ENCODE assay signal across 18 mouse cellular contexts in genomic region chr5:12892333-12892732, GRCm38 (mm10).
DNase-seq lines count a peak whose midpoint lies in the region; ATAC-seq and TF ChIP-seq lines count a peak whose summit lies in the region.
"Had no signal": no experiment of that assay in that cellular context is flagged by ENCODE, and none has a peak within 500 bp of the region (broad histone marks: within the 10 kb centered on the region; RNA-seq: fewer than 3 reads in every experiment).

No protein-coding gene starts in this region.

- no peak overlapping the region for H3K4me3 ChIP-seq in intestine, embryonic 15.5 days (replicated peaks)
- no peak overlapping the region for H3K4me3 ChIP-seq in intestine, embryonic 16.5 days (ENCODE audit: low read length)
- H3K4me3 ChIP-seq in kidney, embryonic 16.5 days (ENCODE audit: low read length), result no peak overlapping the region
- H3K4me3 ChIP-seq: embryonic facial prominence, embryonic 12.5 days; forebrain, embryonic 15.5 days; heart, embryonic 10.5 days; hindbrain, embryonic 10.5 days had no signal

- no peaks in the 10 kb centered on the region for H3K4me1 ChIP-seq in intestine, embryonic 15.5 days (replicated peaks)
- H3K4me1 ChIP-seq in intestine, embryonic 16.5 days (ENCODE audit: control insufficient read depth, insufficient read depth, low read length), result no peaks in the 10 kb centered on the region
- no peaks in the 10 kb centered on the region for H3K4me1 ChIP-seq in kidney, embryonic 16.5 days (ENCODE audit: insufficient read depth, low read length)
- H3K4me1 ChIP-seq: embryonic facial prominence, embryonic 12.5 days; forebrain, embryonic 15.5 days; heart, embryonic 10.5 days; hindbrain, embryonic 10.5 days had no signal

- no peak for TF ChIP-seq CTCF in brain, embryonic 14.5 days (IDR thresholded peaks at IDR 0.05; ENCODE audit: borderline replicate concordance, extremely low read depth, insufficient read depth, insufficient read length)

- H3K4me2 ChIP-seq in intestine, embryonic 15.5 days (replicated peaks), result no peak overlapping the region
- H3K4me2 ChIP-seq in intestine, embryonic 16.5 days (ENCODE audit: low read depth, low read length), result no peak overlapping the region
- no peak overlapping the region for H3K4me2 ChIP-seq in kidney, embryonic 16.5 days (replicated peaks; ENCODE audit: low read depth, low read length)
- H3K4me2 ChIP-seq: embryonic facial prominence, embryonic 12.5 days; forebrain, embryonic 15.5 days; hindbrain, embryonic 14.5 days had no signal

- TF ChIP-seq POLR2A in brain, embryonic 14.5 days (IDR thresholded peaks at IDR 0.05; ENCODE audit: borderline replicate concordance, extremely low read depth, insufficient read depth, insufficient read length, poor library complexity, severe bottlenecking), result no peak

- no peaks in the 10 kb centered on the region for H3K27me3 ChIP-seq in intestine, embryonic 15.5 days (replicated peaks)
- H3K27me3 ChIP-seq in intestine, embryonic 16.5 days (replicated peaks; ENCODE audit: control insufficient read depth, insufficient read depth, low read length), result no peaks in the 10 kb centered on the region
- no peaks in the 10 kb centered on the region for H3K27me3 ChIP-seq in kidney, embryonic 16.5 days (ENCODE audit: insufficient read depth, low read length)
- H3K27me3 ChIP-seq: embryonic facial prominence, embryonic 12.5 days; forebrain, embryonic 15.5 days had no signal

- no peaks in the 10 kb centered on the region for H3K36me3 ChIP-seq in intestine, embryonic 15.5 days
- no peaks in the 10 kb centered on the region for H3K36me3 ChIP-seq in intestine, embryonic 16.5 days (ENCODE audit: control insufficient read depth, insufficient read depth, low read length)
- no peaks in the 10 kb centered on the region for H3K36me3 ChIP-seq in kidney, embryonic 16.5 days (ENCODE audit: insufficient read depth, low read length)
- H3K36me3 ChIP-seq: embryonic facial prominence, embryonic 12.5 days; forebrain, embryonic 15.5 days; heart, embryonic 10.5 days; hindbrain, embryonic 10.5 days had no signal

- DNase-seq in kidney, postnatal 4 days, result peak; percentile 6 to 9
- peak; percentile 36 for DNase-seq in Muller cell, postnatal 12 days (ENCODE audit: inconsistent ontology term)
- DNase-seq in brain, embryonic 14.5 days (ENCODE audit: low read depth), result peak; percentile 7
- DNase-seq in adrenal gland, postnatal 10 days, result no peak
- DNase-seq: adrenal gland, postnatal 25 days; cerebellum, adult 2 months; gastrocnemius, postnatal 36 days; heart, adult 18-20 months; heart, postnatal 14 days had no signal

- no peaks in the 10 kb centered on the region for H3K9me3 ChIP-seq in intestine, embryonic 15.5 days
- no peaks in the 10 kb centered on the region for H3K9me3 ChIP-seq in intestine, embryonic 16.5 days (ENCODE audit: control insufficient read depth, low read length)
- no peaks in the 10 kb centered on the region for H3K9me3 ChIP-seq in kidney, embryonic 16.5 days (ENCODE audit: low read length)
- H3K9me3 ChIP-seq: embryonic facial prominence, embryonic 12.5 days; forebrain, embryonic 15.5 days; heart, embryonic 10.5 days; hindbrain, embryonic 10.5 days had no signal

- H3K27ac ChIP-seq in intestine, embryonic 15.5 days, result no peak overlapping the region
- no peak overlapping the region for H3K27ac ChIP-seq in intestine, embryonic 16.5 days (ENCODE audit: low read length)
- no peak overlapping the region for H3K27ac ChIP-seq in kidney, embryonic 16.5 days (ENCODE audit: low read length)
- H3K27ac ChIP-seq: embryonic facial prominence, embryonic 12.5 days; forebrain, embryonic 15.5 days; heart, embryonic 10.5 days; hindbrain, embryonic 10.5 days; hindbrain, embryonic 14.5 days had no signal

- 0 out of 2 replicates have a peak, but pooled peaks have one; percentile 17 for ATAC-seq in intestine, embryonic 15.5 days
- ATAC-seq in intestine, embryonic 16.5 days, result no peak
- no peak for ATAC-seq in kidney, embryonic 16.5 days (ENCODE audit: low FRiP score, low TSS enrichment)
- ATAC-seq: activated CD4-positive, CD25-positive, alpha-beta regulatory T cell, adult 4 months; forebrain, embryonic 15.5 days had no signal

- no peak overlapping the region for H3K9ac ChIP-seq in intestine, embryonic 15.5 days
- H3K9ac ChIP-seq in intestine, embryonic 16.5 days (ENCODE audit: low read depth, low read length), result no peak overlapping the region
- H3K9ac ChIP-seq in kidney, embryonic 16.5 days (replicated peaks; ENCODE audit: low read length), result no peak overlapping the region
- H3K9ac ChIP-seq: embryonic facial prominence, embryonic 12.5 days; forebrain, embryonic 15.5 days; hindbrain, embryonic 14.5 days had no signal
